Mouse (Mus musculus) adrenal gland, adult 2 months (tissue): Measurements from ENCODE around the gene Cdyl. TPM values are rescaled to one million over a fixed set of nuclear protein-coding genes. Genes with fewer than 3 reads are reported as not detected.

Experiments used
- DNase-seq: peaks from one replicate; pipeline ENCODE4 v3.0.0; 2021
- polyA plus RNA-seq: library from polyadenylated mRNA; depleted of rRNA; stranded (reverse); fragments of >200 nt; gene quantifications from 2 replicates; pipeline ENCODE4 v1.2.3, GENCODE M21; 2012
- total RNA-seq, 2 experiments: library from RNA; stranded (reverse); gene quantifications; 2 replicates each; pipeline ENCODE4 v1.2.3; 2021

Cdyl gene
- total and polyA plus RNA-seq, 3 experiments: 6.7 to 27.4 (median 24.2) TPM

DNA sequence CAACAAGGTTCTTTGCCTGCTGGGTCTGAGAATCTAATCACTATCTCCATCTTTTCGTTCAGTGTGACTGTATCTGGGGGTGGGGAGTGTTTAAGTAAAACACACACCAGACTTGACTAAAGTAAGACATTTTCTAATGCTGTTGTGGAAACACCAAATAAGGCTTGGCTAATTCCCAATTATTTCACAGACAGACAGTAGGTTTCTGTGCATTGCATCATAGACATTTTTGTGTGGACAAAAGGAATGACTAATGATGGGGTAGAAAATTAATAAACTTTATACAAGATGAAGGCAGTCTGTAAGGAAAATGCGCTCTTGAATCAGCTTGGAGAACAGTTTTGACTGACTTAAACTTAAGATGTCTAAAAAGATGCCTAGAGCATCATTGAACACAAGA is 100.7 kb downstream of the Cdyl start:
- no peak for DNase-seq

DNA sequence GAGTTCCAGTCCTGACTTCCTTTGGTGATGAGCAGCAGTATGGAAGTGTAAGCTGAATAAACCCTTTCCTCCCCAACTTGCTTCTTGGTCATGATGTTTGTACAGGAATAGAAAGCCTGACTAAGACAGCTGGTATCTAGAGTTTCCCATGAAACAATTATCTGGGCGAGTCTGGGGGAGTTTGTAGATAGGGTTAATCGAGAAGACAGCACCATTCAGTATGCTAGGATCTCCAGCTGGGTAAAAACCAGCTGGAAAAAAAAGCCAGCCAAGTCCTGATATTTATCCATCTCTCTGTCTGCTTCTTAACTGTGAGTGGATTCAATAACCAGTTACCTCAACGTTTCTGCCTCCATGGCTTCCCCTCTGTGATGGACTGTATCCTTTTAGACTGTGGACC is 104.9 kb downstream of the Cdyl start:
- no peak for DNase-seq

GRCm38 (mm10) chr13:35765817-35766216 is 106.2 kb downstream of the Cdyl start:
- no peak for DNase-seq

- no peak for DNase-seq
Observed at GRCm38 (mm10) chr13:35769673-35770072, 110.0 kb downstream of the Cdyl start.

- no peak for DNase-seq
Observed at GRCm38 (mm10) chr13:35770421-35770820, 110.8 kb downstream of the Cdyl start.

- peak; percentile 48 for DNase-seq
Observed at GRCm38 (mm10) chr13:35771968-35772382, 112.3 kb downstream of the Cdyl start.

- DNase-seq: peak; percentile 23
Observed at GRCm38 (mm10) chr13:35773763-35774162, 114.1 kb downstream of the Cdyl start.

- DNase-seq: no peak
Observed at GRCm38 (mm10) chr13:35776123-35776522, 116.5 kb downstream of the Cdyl start.

GRCm38 (mm10) chr13:35780714-35781113 is 121.1 kb downstream of the Cdyl start:
- no peak for DNase-seq

GRCm38 (mm10) chr13:35781755-35782154 is 122.1 kb downstream of the Cdyl start:
- DNase-seq: peak; percentile 53

GRCm38 (mm10) chr13:35782949-35783348 is 123.3 kb downstream of the Cdyl start:
- peak; percentile 79 for DNase-seq

GRCm38 (mm10) chr13:35783576-35783975 is 123.9 kb downstream of the Cdyl start:
- no peak for DNase-seq

DNA sequence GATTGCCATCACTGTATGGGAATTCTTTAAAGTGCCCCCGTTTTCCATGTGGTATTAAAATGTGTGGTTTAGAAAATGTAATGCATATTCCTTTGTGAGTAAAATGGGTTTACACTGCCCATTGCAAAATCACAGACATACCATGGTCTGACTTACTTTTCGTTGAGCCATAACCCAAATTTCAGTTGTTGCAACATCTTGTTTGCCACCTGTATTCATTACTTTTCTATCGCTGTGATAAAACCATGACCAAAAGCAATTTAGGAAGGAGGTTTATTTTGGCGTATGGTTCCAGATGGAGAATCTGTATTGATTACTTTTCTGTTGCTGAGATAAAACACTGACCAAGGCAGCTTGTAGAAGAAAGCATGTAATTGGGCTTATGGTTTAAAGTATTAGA is 124.6 kb downstream of the Cdyl start:
- DNase-seq: no peak

DNA sequence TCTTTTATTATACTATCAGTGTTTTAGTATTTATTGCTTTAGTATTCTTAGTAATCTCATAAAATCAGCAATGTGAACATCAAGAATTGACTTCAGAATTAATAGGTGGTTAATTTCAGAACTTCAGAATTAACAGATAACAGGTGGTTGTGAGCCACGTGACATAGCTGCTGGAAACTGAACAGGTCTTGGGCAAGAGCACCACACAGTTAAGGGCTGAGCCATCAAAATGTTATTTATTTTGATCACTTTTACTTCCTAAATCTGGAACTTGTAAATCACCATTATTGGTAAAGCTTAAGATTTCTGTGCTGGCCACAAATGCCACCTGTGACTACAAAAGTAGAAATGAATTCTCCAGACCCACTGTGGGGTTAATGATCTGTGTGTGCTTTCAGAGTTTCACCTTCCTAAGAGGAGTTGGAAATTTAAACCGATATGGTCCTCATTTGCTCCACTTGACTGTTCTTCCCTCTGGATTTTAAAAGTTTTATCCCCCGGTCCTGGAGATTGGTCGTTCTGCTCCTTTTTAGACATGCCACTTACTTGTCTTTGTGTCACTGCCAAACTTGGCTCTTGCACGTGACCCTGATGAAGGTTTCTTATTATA is 125.8 kb downstream of the Cdyl start:
- DNase-seq: no peak

GRCm38 (mm10) chr13:35786726-35787399 is 127.2 kb downstream of the Cdyl start:
- no peak for DNase-seq

GRCm38 (mm10) chr13:35789577-35789976 is 129.9 kb downstream of the Cdyl start:
- no peak for DNase-seq

- no peak for DNase-seq
Observed at GRCm38 (mm10) chr13:35790431-35790830, 130.8 kb downstream of the Cdyl start.

DNA sequence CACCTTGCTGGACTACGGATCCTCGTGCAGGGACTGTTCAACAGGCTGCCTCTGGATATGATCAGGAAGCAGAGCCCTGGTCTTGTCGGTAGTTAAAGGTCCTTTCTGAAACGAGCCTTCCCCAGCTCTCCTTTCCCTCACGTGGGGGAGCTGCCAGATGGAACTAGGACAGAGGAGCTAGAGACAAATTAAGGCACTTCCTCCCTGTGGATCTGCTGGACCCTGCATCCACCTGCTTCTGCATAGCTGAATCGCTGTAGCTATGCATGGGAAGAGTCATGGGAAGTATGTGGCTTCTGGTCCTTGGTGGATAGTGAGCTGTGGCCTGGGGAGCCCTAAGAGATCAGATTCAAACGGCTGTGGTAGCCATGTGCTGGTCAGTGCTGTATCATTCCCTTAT is 134.7 kb downstream of the Cdyl start:
- no peak for DNase-seq

- DNase-seq: no peak
Observed at GRCm38 (mm10) chr13:35794774-35795173, 135.1 kb downstream of the Cdyl start.

DNA sequence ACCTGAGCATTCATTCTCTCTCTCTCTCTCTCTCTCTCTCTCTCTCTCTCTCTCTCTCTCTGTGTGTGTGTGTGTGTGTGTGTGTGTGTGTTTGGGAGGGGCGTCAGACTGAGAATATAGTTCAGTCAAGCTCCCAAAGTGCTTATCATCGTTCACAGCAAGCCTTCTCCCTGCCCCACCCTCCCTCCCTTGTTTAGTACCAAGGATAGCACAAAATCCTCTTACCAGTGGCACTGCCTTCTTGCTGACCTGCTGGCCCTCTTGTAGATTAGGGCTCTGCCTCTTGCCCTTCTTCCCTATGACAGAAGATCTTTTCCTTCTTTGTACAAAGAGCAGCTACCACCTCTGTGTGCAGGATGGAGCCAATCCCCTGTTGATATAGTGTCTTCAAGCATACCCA is 136.3 kb downstream of the Cdyl start:
- no peak for DNase-seq

DNA sequence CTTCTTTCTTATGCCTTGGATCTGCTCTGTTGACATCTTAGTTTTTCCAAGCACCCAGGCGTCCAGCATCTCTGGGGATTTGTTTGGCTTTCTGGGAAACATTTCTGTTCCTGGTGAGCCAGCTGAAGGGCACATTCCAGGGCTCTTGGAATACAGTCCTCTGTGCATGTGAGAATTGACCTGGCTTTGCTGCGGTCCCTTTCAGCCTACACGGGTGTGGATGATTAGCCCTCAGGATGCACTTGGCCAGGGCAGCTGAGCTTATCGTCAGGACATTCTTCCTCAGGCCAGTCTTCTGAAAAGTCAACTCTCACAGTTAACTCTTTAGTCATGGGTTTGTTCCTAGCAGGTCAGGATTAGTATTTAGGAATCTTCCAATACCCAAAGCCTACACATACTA is 136.7 kb downstream of the Cdyl start:
- DNase-seq: no peak

DNA sequence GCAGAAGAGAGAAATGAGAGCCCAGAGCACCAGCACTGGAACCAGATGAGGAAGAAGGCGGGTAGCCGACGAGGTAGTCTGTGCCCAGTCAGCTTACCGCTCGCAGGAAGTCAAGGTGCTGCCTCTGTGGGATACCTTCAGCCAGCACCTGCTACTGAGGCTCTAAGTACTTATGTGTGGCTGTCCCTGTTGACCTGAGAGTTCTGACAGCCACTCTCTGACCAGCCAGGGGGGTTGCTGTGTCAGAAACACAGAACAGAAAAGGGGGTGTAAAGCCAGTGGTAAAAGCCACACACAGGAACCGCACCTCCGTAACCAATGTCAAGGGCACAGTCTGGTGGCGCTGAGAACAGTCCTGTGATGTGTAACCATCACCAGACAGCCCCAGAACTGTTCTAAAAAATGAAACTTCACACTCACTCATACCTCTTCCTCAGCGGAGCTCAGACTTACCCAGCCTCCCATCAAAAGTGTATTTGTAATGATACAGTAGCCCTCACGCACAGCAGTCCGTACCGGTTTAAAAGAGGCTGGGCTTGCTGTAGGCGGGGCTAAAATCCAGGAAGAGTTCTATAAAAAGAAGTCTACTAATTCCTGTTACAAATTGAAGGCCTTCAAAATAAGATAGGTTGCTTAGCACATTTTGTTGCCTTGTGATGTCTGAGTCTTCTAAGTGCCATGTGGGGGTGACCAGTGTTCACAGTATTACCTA is 138.3 kb downstream of the Cdyl start:
- no peak for DNase-seq

- no peak for DNase-seq
Observed at GRCm38 (mm10) chr13:35798645-35799044, 139.0 kb downstream of the Cdyl start.
